Mouse (Mus musculus): ENCODE results near the gene Cdt1.
A peak's percentile ranks its signal among the peaks of the same experiment; 100 is the strongest.

Cdt1 gene

DNA sequence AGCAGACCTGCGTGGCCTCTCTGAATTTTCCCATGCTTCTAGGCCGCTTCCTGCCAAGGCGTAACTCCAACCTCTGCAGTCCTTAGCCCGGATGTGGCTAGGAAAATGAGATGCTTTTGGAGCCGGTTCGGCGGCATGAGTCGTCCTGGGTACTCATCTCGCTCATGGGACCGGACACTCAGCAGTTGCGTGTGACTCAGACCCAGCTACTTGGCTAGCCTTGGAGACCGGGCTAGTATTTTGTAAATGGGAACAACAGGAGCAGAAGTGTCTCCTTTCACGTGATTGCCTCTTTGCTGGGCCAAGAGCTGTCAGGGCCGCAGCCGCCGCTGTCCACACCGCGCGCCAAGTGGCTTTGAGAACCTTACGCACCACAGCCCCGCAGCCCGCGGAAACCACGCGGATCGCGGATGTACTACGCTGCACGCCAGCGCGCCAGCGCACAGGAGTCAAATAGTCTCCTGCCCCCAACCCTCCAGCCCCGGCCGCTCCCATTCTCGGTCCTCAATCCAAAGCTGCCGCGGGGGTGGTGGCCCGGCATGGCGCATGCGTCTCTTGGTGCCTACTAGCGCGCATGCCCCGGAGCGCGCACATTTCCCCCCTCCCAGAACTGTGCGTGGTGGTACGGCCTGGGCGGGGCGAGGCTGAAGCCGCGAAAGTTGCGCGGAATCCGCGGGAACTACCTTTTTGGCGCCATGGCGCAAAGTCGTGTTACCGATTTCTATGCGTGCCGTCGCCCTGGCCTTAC lies at the start of gene Cdt1:
Gene Cdt1, plus strand, starts transcription at position 655 of the 748 bp plus-strand sequence.
- peak; percentile 95 for DNase-seq (ENCODE audit: low spot score)

DNA sequence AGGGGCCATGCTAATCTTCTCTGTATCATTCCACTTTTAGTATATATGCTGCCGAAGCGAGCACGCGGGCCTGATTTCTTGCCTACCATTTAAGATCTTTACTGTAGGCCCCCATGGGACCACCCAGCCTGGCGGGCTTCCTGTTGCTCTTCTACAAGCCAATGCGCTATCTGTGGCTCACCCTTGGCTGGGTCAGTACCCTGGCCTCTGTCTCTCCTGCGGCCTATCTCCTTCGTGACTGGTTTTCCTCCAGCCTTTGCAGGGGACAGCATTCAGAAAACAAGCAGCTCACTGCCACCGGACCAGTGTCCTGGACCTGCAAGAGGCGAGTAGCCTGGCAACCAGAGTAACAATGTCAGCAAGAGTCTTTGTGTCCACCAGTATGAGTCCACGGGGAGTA lies 47.2 kb upstream of the Cdt1 start:
- DNase-seq (ENCODE audit: low spot score): no peak

DNA sequence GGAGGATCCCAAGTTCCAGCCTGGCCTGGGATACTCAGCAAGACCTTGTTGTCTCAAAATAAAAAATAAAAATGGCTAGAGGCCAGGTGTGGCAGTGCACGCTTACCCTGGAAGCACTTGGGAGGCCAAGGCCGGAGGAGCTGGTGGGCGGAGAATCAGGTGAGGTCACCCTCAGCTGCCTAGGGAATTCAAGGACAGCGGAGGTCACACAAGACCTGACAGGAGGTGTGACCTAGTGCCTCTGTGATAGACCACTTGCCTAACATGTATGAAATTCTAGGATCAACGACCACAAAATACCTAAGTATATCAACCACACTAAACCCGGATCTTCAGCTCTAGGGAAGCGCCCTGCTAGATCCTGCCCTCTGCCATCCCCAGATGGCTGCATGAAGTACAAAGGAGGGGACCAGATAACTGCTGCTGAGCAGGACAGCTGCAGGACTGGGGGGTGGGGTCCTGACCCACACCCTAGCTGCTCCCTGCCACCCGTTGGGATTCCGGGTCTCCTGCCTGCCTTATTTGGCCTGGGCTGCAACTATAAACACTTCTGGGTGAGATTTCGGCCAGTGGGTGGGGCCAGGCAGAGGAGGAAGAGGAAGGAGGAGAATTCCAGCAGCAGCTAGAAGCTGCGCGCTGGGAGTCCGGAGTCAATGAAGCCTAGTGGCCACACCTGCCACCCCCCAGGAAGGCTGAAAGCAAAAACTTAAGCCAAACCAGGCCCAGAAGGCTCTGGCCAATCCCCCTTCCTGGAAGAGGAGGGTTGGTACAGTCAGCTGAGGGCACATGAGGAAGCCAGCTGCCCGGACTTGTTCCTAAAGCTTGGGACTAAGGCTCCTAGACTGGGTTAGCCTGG lies 44.8 kb upstream of the Cdt1 start:
- DNase-seq (ENCODE audit: low spot score): peak; percentile 87

DNA sequence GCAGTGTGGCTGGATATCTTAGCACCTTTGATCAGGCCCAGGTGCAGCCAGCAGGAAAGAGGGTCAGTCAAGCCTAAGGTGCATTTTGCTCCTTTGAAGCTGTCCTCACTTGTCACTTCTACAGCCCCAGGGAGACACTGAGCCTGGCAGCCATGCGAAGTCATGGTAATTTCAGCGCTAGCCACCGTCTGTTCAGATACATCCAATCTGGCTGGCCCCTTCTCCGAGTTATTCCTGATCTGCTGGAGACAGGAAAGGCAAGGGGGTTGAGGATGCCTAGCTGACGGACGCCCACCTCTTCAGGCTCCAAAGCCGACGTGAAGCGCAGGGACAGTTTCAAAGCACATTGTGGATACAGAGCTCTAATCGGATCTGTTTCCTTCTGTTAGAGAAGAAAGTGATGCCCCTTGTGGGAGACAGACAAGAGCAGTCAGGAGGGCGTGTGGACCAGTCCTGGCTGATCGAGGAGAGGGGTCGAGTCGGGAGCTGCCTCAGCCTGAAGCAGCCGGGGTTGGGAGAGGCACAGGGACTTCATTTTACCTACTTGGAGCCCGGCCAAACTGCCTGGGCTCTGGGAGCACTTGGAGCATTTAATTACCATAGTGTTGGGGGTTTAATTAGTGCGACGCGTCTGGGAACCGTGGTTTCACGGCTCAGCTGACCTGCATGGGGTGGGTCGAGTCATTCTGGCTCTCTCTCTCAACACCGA lies 44.0 kb upstream of the Cdt1 start:
- no peak for DNase-seq (ENCODE audit: low spot score)

DNA sequence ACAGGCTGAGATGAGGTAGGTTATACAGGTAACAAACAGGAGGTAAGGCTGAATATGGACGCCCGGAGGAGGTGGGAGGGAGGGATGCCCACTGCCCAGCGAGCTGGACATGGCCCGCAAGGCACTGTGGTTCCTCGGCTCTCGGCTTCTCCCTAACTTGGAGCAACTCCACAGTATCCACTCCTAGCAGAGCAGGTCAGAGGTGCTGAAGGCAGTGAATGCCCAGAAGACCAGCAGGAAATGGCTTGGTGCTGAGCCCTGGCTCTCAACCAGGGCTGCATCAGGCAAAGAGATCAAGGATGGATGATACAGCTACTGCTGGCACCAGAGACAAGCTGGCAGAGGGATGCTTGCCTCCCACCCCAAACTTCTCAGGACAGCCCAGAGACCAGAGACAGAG lies 43.3 kb upstream of the Cdt1 start:
- no peak for DNase-seq (ENCODE audit: low spot score)

DNA sequence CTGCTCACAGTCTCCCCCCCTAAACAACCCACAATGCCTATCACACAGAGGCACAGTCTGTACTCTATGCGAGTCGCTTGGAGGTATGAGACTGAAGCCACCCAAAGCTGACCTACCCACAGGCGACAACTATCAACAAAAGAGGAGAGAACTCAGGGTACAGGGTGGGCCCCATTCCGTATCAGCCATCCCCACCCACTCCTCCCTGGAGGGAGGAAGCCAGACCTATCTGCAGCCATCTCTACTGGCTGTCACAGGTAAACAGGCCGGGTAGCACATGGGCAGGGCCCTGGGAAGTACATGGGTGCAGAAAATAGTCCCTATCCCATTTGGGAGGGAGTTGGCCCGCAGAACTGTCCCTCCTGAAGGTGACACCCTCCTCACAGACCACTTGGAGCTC lies 42.8 kb upstream of the Cdt1 start:
- no peak for DNase-seq (ENCODE audit: low spot score)

DNA sequence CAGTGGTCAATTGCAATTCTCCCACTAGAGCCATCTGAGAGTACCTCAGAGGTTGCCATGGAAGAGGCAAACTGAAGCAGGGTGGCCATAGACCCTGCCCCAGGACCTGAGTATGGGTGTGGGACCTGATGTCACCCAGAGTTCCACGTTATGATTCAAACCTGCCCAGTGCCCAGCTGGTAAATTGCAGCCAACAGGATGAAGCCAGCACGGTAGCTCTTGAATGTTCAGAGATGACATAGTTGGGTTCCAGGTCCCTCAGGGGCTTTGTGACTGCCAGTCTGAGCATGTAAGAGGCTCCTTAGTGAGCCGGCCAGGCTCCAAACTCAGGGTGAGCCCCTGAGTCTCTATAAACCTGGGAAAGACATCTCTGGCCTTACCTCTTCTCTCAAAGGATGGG lies 41.7 kb upstream of the Cdt1 start:
- DNase-seq (ENCODE audit: low spot score): no peak

DNA sequence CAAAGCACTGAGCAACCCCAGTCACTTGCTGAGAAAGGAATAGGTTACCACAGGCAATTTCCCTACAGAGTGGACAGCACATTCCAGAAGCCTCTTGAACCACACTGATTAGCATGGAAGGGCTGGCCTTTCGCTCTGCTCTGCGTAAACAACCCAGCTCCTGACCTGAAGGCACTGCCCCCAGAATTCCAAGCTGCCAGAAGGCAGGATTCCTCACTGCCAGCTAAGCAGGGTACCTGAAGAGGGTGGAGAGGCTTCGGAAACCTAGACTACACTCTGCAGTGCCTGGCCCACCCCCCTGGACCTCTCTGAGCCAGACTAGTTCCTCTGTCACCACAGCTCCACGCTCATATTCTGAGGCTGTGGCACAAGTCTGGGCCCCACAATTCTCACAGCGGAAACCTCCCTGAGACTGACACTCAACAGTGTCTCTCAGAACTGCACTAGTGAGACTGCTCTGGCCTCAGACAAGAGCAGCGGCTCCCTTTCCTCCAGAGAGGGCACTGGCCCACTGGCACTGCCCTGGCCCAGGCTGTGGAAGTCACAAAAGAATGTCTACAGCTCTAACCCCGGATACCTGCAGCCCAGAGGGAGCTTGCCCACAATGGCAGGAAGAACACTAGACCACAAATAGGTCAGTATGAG lies 41.2 kb upstream of the Cdt1 start:
- peak; percentile 73 for DNase-seq (ENCODE audit: low spot score)

DNA sequence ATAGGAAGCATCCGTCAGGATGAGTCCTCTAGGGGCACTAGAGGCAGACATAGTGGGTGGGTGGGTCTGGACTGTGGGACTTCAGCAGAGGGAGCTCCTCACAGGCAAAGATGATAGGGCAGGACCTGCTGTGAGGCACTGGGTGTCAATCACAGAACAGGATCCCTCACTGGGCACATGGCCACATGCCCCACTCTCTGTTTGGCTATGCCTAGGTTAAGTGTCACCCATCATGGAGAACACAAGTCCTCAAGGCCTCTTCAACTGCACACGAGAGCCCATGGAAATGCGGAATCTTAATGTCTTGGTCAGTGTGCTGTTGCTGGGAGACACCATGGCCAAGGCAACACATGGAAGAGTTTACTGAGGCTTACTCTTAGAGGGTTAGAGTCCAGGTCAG lies 39.9 kb upstream of the Cdt1 start:
- no peak for DNase-seq (ENCODE audit: low spot score)

DNA sequence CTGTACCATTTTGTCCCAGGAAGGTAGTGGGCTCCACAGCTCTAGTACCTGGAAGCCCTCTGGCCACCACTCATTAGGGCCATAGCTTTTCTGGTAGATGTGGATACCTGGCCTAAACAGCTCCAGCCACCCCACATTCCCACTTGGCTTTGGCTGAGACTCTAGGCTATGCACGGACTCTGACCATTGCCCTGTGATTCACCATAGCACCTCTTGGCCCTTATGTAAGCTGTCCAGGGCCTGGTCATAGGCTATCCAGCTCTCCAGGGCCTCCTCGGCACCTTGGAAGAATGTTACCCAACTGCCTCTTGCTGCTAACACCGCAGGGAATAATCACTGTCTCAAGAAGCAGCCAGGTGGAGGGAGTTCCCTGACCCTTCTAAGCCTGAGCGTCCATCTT lies 38.7 kb upstream of the Cdt1 start:
- no peak for DNase-seq (ENCODE audit: low spot score)

DNA sequence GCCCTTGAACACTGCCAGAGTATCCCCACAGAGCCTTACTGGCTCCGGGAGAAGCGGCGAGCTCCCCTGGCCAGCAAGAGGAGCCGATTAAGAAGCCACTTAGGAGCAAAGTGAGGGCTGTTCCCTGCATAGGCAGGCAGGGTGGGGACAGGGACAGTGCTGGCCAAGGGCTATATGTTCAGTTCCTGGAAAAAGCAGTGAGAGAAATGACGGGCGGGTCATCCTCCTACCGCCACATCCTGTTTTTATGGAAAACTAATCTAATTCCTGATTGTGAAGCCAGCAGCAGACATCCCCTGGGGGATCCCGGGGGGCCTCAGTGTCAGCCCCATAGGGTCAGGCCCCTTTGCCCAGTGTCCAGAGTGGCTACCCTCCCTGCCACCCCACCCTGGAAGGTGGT lies 36.5 kb upstream of the Cdt1 start:
- no peak for DNase-seq (ENCODE audit: low spot score)

DNA sequence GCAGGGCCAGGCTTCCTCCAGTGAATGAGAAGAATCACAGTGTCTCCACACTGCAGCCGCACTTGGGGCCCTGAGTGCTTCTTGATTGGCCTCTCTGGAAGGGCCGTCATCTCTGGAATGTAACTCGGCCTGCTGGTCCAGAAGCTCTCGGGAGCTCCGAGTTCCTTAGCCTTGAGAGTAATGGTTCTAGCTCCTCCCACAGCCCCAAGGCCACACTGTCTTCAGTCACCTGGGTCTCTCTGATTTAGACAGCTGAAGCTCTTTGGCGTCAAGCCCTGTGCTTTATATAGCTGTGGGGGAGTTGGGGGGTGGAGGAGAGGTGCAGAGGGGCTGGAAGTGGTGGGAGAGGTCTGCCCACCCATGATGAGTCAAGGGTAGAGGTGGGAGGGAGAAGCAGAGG lies 30.8 kb upstream of the Cdt1 start:
- peak; percentile 91 for DNase-seq (ENCODE audit: low spot score)

DNA sequence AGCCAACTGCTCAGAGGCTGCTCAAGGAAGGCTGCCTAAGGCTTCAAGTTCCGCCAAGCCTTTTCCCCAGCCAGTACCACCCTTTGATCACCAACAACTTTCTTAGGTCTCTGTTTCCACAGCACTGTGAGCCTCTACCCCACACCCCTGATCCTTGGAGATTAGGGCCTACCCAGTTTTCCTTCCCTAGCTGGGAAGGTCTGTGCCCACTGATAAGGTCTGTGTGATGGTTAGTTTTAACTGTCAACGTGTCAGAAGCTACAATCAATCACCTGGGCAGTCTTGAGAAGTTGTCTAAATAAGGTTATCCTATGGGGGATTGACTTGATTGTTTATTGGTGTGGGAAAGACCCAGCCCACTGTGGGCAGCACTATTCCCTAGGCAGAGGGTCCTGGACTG lies 30.0 kb upstream of the Cdt1 start:
- no peak for DNase-seq (ENCODE audit: low spot score)

DNA sequence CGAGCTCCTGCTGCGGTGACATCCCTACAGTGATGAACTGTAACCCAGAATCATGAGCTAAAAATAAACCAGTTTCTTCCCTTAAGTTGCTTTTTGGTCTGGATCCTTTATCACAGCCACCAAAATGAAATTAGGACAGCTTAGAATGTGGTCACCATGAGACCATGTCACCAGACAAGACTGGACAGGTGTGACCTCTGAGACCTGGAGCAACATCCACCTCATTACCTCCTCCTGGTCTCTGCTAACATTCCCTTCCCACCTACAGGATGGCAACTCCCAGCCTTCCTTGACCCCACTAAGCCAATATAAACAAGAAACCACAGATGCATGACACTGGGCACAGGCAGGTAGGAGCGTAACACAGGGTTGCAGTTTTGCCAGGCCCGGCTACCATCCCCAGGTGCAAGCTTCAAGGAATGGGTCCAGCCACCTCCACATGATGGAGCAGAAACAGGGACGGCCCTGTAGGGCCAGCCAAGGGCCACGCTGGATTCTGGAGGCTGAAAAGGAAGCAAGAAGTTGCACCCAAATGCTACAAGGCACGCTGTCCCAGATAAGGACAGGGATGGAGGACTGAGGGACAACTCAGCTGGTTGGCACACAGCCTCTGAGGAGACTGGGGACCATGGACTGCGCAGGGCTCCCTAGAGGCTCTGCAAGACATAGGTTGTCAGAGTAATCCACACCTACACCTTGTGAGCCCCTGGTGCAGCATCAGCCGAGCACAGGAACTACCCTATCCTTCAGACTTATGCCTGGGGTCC lies 29.3 kb upstream of the Cdt1 start:
- DNase-seq (ENCODE audit: low spot score): no peak

DNA sequence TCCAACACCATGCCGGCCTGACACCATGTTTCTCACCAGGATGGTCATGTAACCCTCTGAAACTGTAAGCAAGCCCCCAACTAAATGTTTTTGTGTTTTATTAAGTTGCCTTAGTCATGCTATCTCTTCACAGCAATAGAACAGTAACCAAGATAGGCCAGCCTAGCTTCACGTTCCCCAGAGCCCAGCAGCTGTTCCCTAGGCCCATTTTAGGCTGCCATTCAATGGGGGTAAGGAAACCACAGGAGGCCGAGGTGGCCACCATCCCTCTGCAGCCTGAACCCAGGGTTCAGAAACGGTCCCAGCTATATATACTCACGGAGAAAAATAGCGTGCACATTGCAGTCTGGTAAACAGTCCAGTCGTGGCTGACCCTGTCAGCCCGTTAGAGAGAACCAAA lies 23.7 kb upstream of the Cdt1 start:
- DNase-seq (ENCODE audit: low spot score): no peak

DNA sequence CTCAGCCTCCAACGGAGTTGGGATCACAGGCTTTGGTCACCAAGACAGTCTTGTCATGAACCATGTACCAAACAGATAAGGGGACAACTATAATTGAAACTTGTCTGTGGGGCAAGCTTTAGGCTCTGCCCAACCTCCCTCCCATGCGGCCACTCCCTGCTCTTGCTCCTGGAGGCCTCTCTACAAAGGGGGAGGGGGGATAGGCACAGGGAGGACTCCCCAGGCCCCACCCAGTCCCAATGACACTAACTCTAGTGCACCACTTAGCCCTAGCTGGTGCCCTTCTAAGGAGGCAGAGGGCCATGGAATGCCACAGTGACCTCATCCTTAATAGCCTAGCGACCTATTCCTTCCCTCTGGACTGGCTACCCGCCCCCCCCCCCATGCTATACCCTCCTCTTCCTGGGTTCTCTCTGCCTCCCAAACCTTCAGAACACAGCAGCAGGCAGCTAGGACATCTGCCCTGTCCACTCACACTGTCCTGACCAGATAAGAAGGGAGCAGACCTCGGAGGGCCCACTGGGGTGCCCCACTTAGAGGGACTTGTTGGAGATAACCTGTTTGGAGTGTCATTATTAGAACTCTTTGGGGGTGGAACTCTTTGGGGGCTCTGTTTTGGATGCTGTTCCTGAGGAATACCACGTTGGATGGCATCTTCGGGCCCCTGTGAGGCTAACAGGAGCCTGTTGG lies 21.6 kb upstream of the Cdt1 start:
- DNase-seq (ENCODE audit: low spot score): no peak

DNA sequence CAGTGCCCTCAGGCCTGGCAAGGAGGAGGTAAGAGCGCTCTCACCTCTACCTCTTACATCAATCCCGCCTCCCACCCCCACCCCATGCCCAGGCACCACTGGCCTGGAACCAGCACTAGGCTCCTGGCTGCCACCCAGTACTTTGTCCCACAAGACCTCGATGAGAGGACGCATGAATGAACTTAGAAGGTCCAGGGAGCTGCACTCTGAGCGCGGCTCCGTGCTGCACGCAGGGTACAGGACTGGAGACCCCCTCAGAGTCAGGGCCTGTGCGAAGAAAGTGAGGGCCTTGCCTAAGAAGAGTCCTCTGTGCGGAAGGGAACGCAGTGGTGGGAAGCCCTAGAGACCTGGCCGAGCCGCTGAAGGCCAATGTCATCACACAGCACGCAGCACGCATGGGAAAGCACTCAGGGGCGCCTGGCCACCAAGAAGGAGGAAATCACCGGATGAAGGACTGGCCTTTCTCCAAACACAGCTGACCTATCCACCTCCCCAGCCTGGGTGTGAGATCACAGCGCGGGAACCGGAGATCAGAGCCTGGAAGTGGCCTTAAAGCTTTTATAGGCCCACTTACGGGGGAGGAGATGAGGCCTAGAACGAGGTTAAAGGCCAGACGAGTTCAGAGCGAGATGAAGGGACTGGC lies 20.9 kb upstream of the Cdt1 start:
- DNase-seq (ENCODE audit: low spot score): no peak

DNA sequence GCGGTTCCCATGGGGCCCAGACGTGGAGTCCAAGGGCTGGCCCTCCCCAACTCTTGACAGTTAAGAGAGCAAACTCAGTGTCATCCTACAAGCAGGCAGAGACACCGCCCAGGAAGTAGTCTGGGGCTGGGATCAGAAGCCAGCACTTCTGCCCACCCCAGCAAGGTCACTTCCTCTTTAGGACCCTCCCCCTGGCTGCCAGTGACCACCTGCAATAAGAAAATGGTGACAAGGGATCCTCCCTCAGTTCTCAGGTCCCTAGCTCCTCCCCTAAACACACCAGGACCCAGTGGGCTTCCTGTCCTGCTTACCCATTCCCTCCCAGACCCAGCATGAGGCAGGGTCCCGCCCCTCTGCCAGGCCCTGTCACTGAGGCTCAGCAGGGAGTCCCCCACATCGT lies 20.0 kb upstream of the Cdt1 start:
- peak; percentile 79 for DNase-seq (ENCODE audit: low spot score)

DNA sequence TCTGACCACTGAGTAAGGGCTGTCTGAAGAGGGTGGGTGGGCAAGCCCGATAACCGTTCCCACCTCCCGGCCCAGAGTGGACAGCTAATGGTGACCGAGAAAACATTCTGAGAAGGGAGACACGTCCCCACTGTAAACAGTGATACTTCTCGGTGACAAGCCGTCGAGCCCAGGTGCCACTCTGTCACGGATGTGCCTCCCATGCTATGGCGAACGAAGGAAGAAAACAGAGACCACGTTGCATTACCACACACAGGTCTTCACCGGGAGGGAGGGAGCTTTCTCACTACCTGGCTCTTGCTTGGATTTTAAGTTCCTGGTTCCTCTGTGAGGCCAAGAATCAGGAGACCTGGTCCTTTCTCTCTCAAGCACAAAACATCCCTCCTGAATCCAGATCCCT lies 19.5 kb upstream of the Cdt1 start:
- no peak for DNase-seq (ENCODE audit: low spot score)

DNA sequence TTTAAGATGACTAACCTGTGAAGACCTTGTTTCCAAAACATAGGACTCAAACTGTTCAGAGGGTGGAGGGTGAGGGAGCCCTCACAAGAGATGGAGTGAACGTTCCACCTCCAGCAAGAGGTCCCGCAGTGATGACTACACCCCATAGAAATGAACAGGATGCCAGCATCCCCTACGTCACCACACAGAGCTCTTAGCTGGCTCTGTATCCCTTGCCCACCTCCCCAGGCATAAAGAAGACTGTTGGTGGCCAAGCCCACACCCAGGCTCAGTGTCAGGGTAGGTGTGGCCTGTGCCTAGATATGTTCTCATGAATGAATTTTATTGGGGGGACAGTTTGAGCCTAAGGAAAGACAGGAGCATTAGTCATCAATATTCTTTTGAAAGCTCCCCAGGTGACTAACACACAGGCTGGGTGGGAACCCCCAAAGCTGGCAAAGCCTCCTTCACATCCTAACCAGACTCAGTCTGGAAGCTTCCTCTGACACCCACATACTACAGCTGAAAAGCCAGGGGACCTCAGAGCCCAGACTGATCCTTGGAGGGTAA lies 18.9 kb upstream of the Cdt1 start:
- no peak for DNase-seq (ENCODE audit: low spot score)

Measured in lung, postnatal 25 days (tissue).